Mouse (Mus musculus) brain, embryonic 18.5 days (tissue): ENCODE measurements around the gene Vwa3b.

ENCODE experiments used
- DNase-seq: peaks from one replicate; pipeline ENCODE4 v3.0.0-alpha.2; 2012; ENCODE audit warnings: low read depth, low spot score

Gene Vwa3b

DNA sequence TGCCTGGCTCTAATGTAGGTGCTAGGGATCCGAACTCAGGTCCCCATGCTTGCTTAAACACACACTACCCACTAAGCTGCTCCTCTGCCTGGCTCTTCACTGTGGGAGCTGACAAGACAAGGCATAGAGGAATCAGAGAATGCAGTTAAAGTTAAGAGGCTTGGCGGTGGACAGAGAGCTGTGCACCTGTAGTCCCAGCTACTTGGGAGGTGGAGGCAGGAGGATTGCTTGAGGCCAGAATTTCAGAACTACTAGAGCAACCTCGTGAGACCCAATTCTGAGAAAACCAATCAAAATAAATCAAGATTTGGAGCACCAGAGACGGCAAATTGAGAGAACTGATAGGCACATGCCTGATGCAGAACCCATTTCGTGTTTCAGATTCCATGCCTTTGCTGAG lies 36.7 kb downstream of the Vwa3b start:
- DNase-seq, result no peak

GRCm38 (mm10) chr1:37063841-37064240 lies 37.4 kb downstream of the Vwa3b start:
- DNase-seq, result no peak

DNA sequence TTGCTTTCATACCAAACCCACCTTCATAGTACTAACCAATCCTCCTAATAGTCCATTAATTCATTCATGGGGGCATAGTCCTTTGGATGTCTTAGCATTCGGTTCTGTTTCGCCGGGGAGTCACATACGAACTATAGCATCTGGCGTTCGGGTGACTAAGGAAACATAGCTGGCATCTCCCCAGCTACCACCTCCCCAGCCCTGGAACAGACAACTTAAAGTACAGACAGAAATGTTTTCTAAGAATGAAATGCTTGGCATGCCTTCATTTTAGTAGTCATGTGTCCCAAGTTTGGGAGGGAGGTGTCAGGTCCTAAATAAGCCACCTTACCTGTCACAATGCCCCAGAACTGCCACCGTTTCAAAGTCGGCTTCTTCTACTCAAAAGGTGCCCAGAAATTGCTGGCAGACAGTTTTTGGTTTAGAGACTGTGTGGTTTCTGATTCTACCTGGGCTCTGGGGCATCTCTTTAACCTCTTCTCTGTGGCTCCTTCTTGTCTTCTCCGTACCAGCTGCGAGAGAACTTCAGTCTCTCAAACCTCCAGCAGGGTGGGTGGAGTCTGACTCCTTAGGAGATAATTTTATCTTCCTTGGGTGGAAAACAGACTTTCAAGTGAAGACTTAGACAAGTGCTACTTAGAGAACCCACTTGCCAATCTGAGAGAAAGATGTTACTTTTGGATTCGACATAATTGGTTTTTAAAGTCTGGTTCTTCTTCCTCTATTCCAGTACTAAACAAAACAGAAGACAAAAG lies 39.4 kb downstream of the Vwa3b start:
- no peak for DNase-seq

GRCm38 (mm10) chr1:37075759-37076158 lies 49.4 kb downstream of the Vwa3b start:
- DNase-seq, result no peak

GRCm38 (mm10) chr1:37077266-37077665 lies 50.9 kb downstream of the Vwa3b start:
- no peak for DNase-seq

DNA sequence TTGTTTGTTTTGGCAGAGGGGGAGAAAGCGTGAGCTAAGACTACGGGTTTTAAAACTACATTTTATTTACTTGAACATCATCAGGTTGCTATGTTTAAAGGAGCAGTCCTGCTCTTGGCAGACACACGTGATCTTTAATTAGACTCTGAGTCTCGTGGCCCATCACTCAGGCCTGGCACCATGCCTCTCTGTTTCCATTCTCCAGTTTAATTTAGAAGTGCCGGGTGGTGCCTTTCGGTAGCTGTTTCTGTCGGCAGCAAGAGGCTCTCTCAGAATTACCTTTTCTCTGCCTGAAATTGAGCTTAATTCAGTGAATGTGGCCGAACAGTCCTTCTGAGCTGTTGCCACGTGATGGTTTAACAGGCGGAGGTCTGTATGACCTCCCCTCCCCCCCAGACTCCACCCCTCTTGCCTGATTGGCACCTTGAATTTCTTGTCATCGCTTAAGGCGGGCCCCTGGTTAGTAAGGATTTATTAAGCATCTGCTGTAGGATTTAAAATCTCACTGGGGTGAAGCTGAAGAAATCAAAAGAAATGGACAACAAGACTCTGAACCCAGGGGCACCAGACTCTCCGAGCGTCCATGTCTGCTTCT lies 51.7 kb downstream of the Vwa3b start:
- no peak for DNase-seq

DNA sequence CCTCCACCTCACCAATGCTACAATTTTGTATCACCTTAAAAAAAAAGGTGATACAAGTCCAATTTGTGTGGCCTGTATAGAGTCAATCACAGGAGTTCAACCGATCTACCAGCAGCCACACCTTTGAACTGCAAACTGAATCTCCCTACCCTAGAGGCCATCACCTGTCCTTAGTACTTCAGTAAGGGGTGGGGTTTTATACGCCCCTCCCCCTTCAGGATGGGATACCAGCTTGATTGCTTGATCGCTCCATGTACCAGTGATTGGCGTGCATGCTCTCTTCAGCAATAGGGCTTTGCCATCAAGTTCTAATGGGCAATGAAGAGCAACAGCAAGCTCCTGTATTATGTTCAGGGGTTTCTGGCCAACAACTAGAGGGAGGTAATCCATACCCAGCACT lies 54.0 kb downstream of the Vwa3b start:
- no peak for DNase-seq

- DNase-seq, result no peak
These were observed 55.2 kb downstream of the Vwa3b start for GRCm38 (mm10) chr1:37081376-37082214.

DNA sequence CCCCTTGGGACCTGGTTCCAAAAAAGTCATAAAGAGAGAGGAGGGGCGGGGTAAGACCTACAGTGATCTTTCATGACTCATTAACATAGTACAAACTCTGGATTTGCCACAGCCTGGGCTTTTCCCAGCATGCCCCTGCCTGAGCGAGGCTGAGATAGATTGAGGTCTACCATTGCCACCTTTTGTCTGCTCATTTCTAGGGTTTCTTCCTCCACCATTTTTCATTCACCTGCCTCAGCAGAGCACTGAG lies 55.7 kb downstream of the Vwa3b start:
- no peak for DNase-seq

GRCm38 (mm10) chr1:37084075-37084474 lies 57.7 kb downstream of the Vwa3b start:
- DNase-seq, result no peak

GRCm38 (mm10) chr1:37085171-37085570 lies 58.8 kb downstream of the Vwa3b start:
- DNase-seq, result no peak

- no peak for DNase-seq
These were observed 62.8 kb downstream of the Vwa3b start for GRCm38 (mm10) chr1:37089191-37089590.

DNA sequence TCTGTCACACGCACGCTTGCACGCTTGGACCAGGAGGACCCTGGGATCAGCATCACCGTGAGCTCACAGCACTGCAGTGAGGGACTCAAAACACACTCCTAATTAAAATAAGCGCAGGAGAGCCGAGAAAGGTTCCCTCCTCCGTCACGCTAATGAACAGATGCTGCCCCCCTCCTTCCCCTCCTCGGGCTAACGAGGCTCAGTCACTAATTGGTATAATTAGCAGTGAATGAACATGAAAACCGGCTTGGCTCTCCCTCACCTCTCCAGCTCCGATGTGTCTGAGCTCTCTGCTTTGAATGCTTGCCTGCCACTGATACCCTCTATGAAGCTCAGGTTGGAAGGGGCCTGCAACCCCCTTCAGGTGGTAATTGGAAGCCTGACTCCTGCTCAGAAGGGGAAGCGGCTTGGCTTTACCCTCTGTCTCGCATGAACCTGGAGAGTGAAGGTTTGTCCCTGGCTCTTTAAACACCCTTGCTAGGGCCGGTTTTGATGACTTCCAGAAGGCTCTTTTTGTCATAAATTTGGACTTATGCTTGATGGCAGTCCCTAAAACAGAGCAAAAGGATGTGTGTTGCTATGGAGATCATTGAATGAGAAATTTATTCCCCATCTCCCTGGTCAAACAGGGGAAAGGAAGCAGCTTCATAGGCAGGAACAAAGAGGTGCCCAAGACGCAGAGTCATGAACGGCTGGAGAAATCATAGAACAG lies 71.1 kb downstream of the Vwa3b start:
- DNase-seq, result no peak

DNA sequence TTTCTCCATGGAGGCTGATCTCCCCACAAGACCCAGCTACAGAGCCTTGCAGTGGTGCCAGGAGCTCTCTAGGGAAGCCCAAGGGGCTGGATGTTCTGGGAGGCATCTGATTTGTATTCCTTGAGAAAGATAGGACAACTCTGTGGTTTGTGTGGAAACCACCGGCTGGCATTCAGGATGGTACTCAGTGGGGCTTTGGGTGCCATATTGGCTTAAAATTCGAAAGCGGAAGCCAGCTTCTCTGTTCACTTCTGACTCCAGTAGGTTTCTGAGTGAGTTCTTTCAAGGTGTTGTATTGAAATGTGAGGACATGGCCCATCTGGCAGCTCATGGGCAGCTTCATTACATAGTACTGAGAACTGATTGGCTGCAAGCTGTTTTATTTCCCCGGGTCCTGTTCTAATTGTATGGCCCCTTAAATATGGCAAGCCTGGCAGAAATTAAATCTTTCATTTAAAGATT lies 71.7 kb downstream of the Vwa3b start:
- DNase-seq, result no peak

DNA sequence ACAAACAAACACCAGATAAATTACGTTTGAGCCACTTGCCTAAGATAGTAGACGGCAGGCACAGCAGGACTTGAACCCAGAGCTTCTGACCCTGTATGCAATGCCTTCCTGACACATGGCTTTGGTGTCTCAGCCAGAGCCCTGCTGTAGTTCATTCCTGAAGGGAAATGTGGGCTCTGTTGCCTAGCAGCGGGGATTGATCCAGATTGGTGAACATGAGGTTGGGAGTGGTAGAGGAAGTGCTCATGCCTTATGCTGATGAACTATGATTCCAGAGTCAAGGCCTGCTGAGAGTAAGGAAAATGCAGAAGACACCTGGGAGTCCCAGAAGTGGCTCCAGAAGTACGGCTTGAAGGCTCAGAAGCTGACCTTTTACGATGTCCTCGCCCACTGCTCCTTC lies 74.0 kb downstream of the Vwa3b start:
- no peak for DNase-seq

DNA sequence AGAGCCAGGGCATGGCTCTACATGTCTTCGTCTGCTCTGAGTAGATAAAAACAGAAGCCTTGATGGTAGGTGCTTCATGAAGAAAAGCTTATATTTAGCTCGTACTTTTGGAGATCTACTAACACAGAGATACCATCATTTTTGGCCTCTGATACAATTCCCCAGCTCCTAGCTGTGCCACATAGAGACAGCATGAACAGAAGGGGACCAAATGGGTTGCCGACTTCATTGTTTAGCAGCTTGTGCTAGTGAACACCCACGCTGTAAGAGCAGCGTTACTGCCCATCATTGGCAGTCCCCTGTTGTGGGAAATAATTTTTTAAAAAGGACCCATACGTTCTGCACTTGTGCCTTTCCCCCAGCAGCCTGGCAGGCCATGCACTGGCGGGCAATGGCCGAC lies 74.6 kb downstream of the Vwa3b start:
- DNase-seq, result no peak

GRCm38 (mm10) chr1:37101717-37102116 lies 75.3 kb downstream of the Vwa3b start:
- DNase-seq, result no peak

DNA sequence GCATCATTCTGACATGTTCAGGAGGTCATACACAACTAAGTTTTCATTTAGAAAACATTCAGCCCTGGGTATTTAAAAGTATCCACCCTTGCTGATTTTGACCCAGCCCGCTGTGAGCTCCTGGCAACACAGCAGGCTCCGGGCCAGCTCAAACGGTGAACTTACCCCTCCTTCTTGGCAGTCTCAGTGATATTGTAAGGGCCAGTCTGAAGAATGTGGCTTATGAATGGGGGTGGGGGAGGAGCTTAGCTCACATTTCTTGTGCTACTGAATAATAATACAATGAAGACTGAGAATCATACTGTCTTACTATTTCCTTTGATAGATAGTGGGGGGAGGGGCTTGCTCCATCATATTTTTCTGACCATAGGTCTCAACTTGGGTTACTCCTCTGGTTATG lies 78.8 kb downstream of the Vwa3b start:
- no peak for DNase-seq

DNA sequence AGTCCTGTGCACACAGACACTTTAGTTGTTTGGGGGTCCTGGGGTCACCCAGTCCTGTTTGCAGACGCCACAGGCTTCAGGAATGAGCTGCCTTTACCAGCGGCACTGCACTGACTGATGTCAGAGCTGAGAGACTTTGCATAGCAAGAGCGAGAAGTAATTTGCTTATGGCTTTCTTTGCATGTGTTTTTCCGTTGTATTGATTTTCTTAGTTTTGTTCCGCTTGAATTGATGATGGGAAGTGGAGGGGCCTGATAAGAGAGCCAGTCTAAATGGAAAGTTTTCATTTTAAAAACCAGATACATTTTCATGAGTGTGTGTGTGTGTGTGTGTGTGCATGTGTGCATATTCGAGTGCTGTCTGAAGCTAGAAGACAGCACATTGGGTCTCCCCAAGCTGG lies 87.4 kb downstream of the Vwa3b start:
- DNase-seq, result no peak

- no peak for DNase-seq
These were observed 89.5 kb downstream of the Vwa3b start for GRCm38 (mm10) chr1:37115847-37116246.

- no peak for DNase-seq
These were observed 90.2 kb downstream of the Vwa3b start for GRCm38 (mm10) chr1:37116574-37116973.

DNA sequence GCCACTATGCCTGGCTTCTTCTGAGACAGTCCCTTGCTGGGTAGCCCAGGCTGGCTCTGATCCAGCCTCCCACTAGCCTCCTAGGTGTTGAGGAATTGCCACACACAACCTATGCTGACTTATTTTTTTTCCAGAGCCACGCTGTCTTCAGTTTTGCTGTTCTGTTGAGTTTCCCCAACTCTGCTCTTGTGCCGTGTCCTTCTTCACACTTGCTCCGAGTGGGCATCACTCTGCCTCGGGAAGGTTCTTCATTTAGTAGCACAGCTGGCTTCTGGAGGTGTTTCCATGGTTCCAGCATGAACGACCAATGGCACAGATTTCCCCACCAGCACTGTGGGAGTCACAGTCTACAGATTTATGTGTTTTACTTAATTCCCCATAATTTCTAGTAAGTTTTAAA lies 91.6 kb downstream of the Vwa3b start:
- DNase-seq, result no peak
